Mouse (Mus musculus) small intestine, adult 2 months (tissue): ENCODE measurements around the gene Wfikkn1. TPM values are rescaled to one million over a fixed set of nuclear protein-coding genes. Genes with fewer than 3 reads are reported as not detected.

Source experiments
- H3K27ac ChIP-seq: fragments of 200-500 bp; 2 replicates; pipeline ENCODE4 v1.5.1; 2012; ENCODE audit warnings: low read depth, low read length, control low read depth, inconsistent platforms; ENCODE audit not compliant: insufficient read depth
- H3K27me3 ChIP-seq: fragments of 200-500 bp; 2 replicates; pipeline ENCODE4 v1.6.1; 2012; ENCODE audit warnings: mild to moderate bottlenecking, moderate library complexity, low read length, inconsistent platforms; ENCODE audit not compliant: control insufficient read depth, insufficient read depth
- H3K36me3 ChIP-seq: fragments of 200-500 bp; 2 replicates; pipeline ENCODE4 v1.6.1; 2012; ENCODE audit warnings: mild to moderate bottlenecking, low read length, control low read depth, inconsistent platforms; ENCODE audit not compliant: control insufficient read depth, insufficient read depth
- H3K4me1 ChIP-seq: fragments of 200-500 bp; 2 replicates; pipeline ENCODE4 v1.6.1; 2012; ENCODE audit warnings: low read length, inconsistent platforms, mixed read lengths; ENCODE audit not compliant: control insufficient read depth, insufficient read depth, insufficient read length
- H3K4me3 ChIP-seq: fragments of 200-500 bp; 2 replicates; pipeline ENCODE4 v1.5.1; 2012; ENCODE audit warnings: low read depth, mild to moderate bottlenecking, control low read depth, inconsistent platforms, low read length, moderate library complexity
- CTCF ChIP-seq: fragments of 200-500 bp; IDR thresholded peaks from 2 replicates; pipeline ENCODE4 v1.5.1; 2012; ENCODE audit warnings: low read depth, mild to moderate bottlenecking, control low read depth, inconsistent platforms, low read length, moderate library complexity, mixed read lengths; ENCODE audit not compliant: insufficient replicate concordance, insufficient read length; ENCODE audit errors: extremely low read depth
- POLR2A ChIP-seq: fragments of 200-500 bp; IDR thresholded peaks from 2 replicates; pipeline ENCODE4 v1.6.1; 2012; ENCODE audit warnings: low read depth, mild to moderate bottlenecking, control low read depth, inconsistent platforms, low read length, moderate library complexity
- WGBS: fragments of 180-500 bp; shearing (Covaris S2); methylation state at CpG from one replicate; pipeline ENCODE4 v1.1.7; 2018; 5-methylcytosine and 5-hydroxymethylcytosine counted together
- polyA plus RNA-seq: library from polyadenylated mRNA; depleted of rRNA; stranded (reverse); fragments of >200 nt; gene quantifications from 2 replicates; pipeline ENCODE4 v1.2.3, GENCODE M21; 2012

Wfikkn1 gene
- polyA plus RNA-seq, 1 experiment = 2.6 TPM

- WGBS = 93% methylated on average over 3 of the region's 3 CpGs
- TF ChIP-seq POLR2A (no peak), CTCF (no peak)
Measured at GRCm38 (mm10) chr17:25883824-25884223, 3.2 kb upstream of the Wfikkn1 start.

GRCm38 (mm10) chr17:25883268-25883667 is 2.6 kb upstream of the Wfikkn1 start:
- Histone ChIP-seq H3K4me3 (no peak overlapping the region), H3K36me3 (peaks cover 26% of the 10 kb centered on the region), H3K27me3 (no peaks in the 10 kb centered on the region), H3K4me1 (peaks cover 3% of the 10 kb centered on the region), H3K27ac (no peak overlapping the region)
- 89% methylated on average over 8 of the region's 8 CpGs for WGBS
- no peak for TF ChIP-seq POLR2A
- no peak for TF ChIP-seq CTCF

More at GRCm38 (mm10) chr17:25883824-25884223, 3.2 kb upstream of the Wfikkn1 start:
- Histone ChIP-seq H3K4me1 (peaks cover 2% of the 10 kb centered on the region), H3K4me3 (no peak overlapping the region), H3K27me3 (no peaks in the 10 kb centered on the region), H3K27ac (no peak overlapping the region), H3K36me3 (peaks cover 26% of the 10 kb centered on the region)

DNA sequence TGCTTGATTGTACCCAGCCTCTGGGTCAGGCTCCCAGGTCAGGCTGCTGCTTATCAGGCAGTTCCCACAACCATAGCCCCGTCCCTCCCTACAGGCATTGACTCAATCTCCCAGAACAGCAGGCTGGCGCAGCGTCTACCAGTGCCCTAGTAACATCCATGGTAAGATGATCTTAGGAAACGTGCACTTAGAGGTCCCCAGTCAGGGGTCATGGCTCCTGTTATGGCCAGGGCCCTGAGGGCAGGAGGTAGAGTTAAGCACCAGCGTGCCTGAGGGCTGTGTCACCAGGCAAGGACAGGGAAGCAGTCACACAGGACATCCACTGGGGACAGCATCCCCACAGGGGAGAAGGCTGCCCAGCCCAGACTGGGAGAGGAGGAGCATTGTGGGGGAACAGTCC is 1.6 kb upstream of the Wfikkn1 start:
- Histone ChIP-seq H3K27me3 (no peaks in the 10 kb centered on the region), H3K4me1 (peaks cover 3% of the 10 kb centered on the region), H3K27ac (no peak overlapping the region), H3K36me3 (peaks cover 31% of the 10 kb centered on the region), H3K4me3 (no peak overlapping the region)
- WGBS = 73% methylated on average over 5 of the region's 5 CpGs
- TF ChIP-seq CTCF = no peak
- no peak for TF ChIP-seq POLR2A

DNA sequence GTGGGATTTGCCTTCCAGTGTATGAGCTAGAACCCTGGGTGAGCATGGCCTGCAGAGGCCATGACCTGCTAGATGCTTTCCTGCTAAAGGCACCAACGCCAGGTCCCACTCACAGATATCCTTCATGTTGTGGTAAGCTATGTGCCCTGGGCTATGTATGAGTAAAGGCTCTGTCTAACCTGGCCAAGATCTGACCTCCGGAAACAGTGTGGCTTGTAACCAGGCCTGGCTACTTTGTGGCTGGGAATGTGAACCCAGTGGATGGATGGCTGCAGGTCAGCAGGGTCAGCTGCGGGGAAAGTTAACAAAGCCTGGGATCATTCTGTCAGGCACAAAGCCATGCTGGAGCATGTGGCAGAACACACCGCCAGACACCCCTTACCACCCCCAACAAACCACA is 1.0 kb upstream of the Wfikkn1 start:
- Histone ChIP-seq H3K27me3 (no peaks in the 10 kb centered on the region), H3K4me1 (peaks cover 3% of the 10 kb centered on the region), H3K27ac (no peak overlapping the region), H3K4me3 (no peak overlapping the region), H3K36me3 (peaks cover 31% of the 10 kb centered on the region)
- no peak for TF ChIP-seq CTCF
- no peak for TF ChIP-seq POLR2A
- 76% methylated on average over 4 of the region's 4 CpGs for WGBS

DNA sequence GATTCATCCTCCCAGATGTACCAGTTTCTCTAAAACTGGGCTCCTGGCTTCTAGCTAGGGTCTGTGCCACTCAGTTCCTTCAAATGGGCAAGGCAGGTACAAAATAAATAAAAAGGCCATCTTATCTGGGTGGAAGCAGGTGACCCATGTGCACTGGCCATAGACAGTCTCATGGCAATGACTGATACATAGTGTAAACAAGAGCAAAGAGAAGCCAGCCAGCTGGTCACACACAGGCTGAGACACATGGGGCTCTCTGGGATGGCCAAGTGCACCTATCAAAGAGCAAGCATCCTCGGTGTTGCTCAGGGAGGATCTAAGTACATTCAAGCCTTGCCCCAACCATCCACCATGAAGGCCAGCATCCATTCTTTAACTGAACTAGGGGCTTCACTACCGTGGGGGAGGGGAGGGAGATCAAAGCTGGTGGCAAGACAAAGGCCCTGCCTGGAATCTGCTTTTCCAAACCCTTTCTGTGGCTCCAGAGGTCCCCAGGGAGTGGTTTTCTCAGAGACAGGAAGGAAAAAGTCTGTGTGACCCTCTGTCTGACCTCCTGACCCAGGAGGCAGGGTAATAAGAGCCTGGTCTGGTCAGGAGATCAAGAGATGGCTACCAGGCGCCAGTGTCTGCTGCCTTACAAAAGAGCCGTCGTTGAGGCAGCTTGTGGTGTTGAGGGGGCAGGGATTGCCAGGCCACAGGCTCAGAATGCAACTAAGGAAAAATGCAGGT is 419 bp upstream of the Wfikkn1 start:
- Histone ChIP-seq H3K27me3 (no peaks in the 10 kb centered on the region), H3K27ac (no peak overlapping the region), H3K4me3 (no peak overlapping the region), H3K4me1 (peaks cover 7% of the 10 kb centered on the region), H3K36me3 (peaks cover 31% of the 10 kb centered on the region)
- TF ChIP-seq CTCF = no peak
- no peak for TF ChIP-seq POLR2A
- 50% methylated on average over 5 of the region's 5 CpGs for WGBS

GRCm38 (mm10) chr17:25879750-25880149 is 908 bp downstream of the Wfikkn1 start:
- Histone ChIP-seq H3K36me3 (peaks cover 31% of the 10 kb centered on the region), H3K27me3 (no peaks in the 10 kb centered on the region), H3K27ac (no peak overlapping the region), H3K4me3 (no peak overlapping the region), H3K4me1 (peaks cover 10% of the 10 kb centered on the region)
- 67% methylated on average over 8 of the region's 8 CpGs for WGBS
- TF ChIP-seq CTCF = no peak

DNA sequence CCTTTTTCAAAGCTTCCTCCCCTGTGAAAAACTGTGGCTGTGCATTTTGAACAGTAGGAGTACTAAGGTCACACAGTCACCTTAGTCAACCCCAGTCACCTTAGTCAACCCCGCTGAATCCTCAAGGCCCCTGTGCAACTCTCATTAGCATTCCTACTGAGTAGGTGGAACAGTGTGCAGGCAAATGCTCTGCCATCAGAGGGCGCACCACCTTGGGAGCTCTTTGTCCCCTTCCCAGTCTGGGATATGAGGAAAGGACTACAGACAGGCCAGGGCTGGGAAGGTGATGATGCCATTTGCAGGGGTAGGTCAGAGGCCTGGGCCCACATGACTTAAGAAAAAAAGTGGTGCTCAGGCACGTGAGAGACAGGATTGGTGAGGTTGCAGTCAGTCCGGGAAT is 1.4 kb downstream of the Wfikkn1 start:
- 71% methylated on average over 4 of the region's 4 CpGs for WGBS

More for the DNA sequence above, 1.4 kb downstream of the Wfikkn1 start:
- peaks cover 27% of the 10 kb centered on the region for H3K36me3 ChIP-seq
- H3K27me3 ChIP-seq = no peaks in the 10 kb centered on the region
- TF ChIP-seq CTCF = peak; percentile 58; the same call in 1 of the 2 replicates
- TF ChIP-seq POLR2A = 0 out of 2 replicates have a peak, but pooled peaks have one; percentile 3
- no peak overlapping the region for H3K27ac ChIP-seq
- no peak overlapping the region for H3K4me3 ChIP-seq
- peaks cover 10% of the 10 kb centered on the region for H3K4me1 ChIP-seq
